Mouse (Mus musculus) heart, postnatal 0 days (tissue): ENCODE measurements around the gene Gm45233.

Source experiments
- CTCF ChIP-seq: IDR thresholded peaks from 2 replicates; pipeline ENCODE4 v1.5.1; 2016; ENCODE audit warnings: antibody characterized with exemption, control low read depth, low read depth
- EP300 ChIP-seq: IDR thresholded peaks from 2 replicates; pipeline ENCODE4 v1.6.1; 2016; ENCODE audit warnings: antibody characterized with exemption, low read depth

DNA sequence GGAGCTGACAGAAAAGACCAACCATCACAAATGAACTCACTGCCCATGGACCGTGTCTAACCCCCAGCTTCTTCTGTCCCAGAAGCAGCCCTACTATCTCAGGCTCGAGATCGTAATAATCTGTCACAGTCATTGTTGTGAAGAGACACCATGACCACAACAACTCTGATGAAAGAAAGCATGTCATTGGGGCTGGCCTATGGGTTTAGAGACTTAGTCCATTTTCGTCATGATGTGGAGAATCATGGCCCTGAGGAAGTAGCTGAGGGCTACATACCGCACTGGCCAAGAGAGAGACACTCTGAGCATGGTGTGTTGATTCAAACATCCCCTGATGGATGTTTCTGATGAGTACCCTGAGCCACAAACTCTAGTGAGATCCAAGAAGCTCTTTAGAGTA is 9.3 kb upstream of the Gm45233 start:
- no peak for TF ChIP-seq CTCF
- TF ChIP-seq EP300: no peak
